Mouse (Mus musculus) limb, embryonic 13.5 days (tissue): ENCODE measurements around the gene Ilkap. TPM values are rescaled to one million over a fixed set of nuclear protein-coding genes. Genes with fewer than 3 reads are reported as not detected.
A peak's percentile ranks its signal among the peaks of the same experiment; 100 is the strongest.

Source experiments
- ATAC-seq: fragments of 200-750 bp; cut with Nextera tagmentation; 2 replicates; pipeline ENCODE4 v1.8.0; 2017; ENCODE audit warnings: low read depth, moderate number of reproducible peaks, moderate TSS enrichment; ENCODE audit not compliant: low FRiP score
- H3K27ac ChIP-seq: fragments of 300-500 bp; sonication (generic); 2 replicates; pipeline ENCODE4 v1.5.1; 2015; ENCODE audit warnings: inconsistent platforms, mild to moderate bottlenecking, moderate library complexity
- H3K27me3 ChIP-seq: fragments of 300-500 bp; sonication (generic); 2 replicates; pipeline ENCODE4 v1.6.1; 2015; ENCODE audit warnings: mild to moderate bottlenecking, inconsistent platforms
- H3K36me3 ChIP-seq: fragments of 300-500 bp; sonication (generic); 2 replicates; pipeline ENCODE4 v1.6.1; 2015; ENCODE audit warnings: inconsistent platforms, mild to moderate bottlenecking, moderate library complexity
- H3K4me1 ChIP-seq: fragments of 300-500 bp; sonication (generic); 2 replicates; pipeline ENCODE4 v1.6.1; 2015; ENCODE audit warnings: inconsistent platforms
- H3K4me2 ChIP-seq: fragments of 300-500 bp; sonication (generic); replicated peaks from 2 replicates; pipeline ENCODE4 v1.6.1; 2015; ENCODE audit warnings: inconsistent platforms, mild to moderate bottlenecking, moderate library complexity
- H3K4me3 ChIP-seq: fragments of 300-500 bp; sonication (generic); 2 replicates; pipeline ENCODE4 v1.5.1; 2015; ENCODE audit warnings: moderate library complexity, mild to moderate bottlenecking, inconsistent platforms
- H3K9ac ChIP-seq: fragments of 300-500 bp; sonication (generic); 2 replicates; pipeline ENCODE4 v1.6.1; 2015; ENCODE audit warnings: mild to moderate bottlenecking, inconsistent platforms
- H3K9me3 ChIP-seq: fragments of 300-500 bp; sonication (generic); 2 replicates; pipeline ENCODE4 v1.6.1; 2016; ENCODE audit warnings: inconsistent platforms
- WGBS: fragments of 180-500 bp; shearing (Covaris S2); methylation state at CpG from one replicate; pipeline ENCODE4 v1.1.7; 2015; 5-methylcytosine and 5-hydroxymethylcytosine counted together
- polyA plus RNA-seq: library from polyadenylated mRNA; unstranded; fragments of >200 nt; fragmentation: Nextera tagmentation; extraction: Ambion mirVana; gene quantifications from 2 replicates; pipeline ENCODE4 v1.2.1, GENCODE M21; 2015

Gene Ilkap
- polyA plus RNA-seq, 1 experiment from 2014 or later, result 163 TPM

- H3K9ac ChIP-seq, result no peak overlapping the region
- no peaks in the 10 kb centered on the region for H3K36me3 ChIP-seq
- H3K4me1 ChIP-seq, result peaks cover 15% of the 10 kb centered on the region
- H3K4me3 ChIP-seq, result no peak overlapping the region
- H3K9me3 ChIP-seq, result no peaks in the 10 kb centered on the region
- H3K4me2 ChIP-seq, result no peak overlapping the region
- 31% methylated on average over 3 of the region's 3 CpGs for WGBS
- H3K27me3 ChIP-seq, result peaks cover 61% of the 10 kb centered on the region
- no peak overlapping the region for H3K27ac ChIP-seq
- no peak for ATAC-seq
Observed at GRCm38 (mm10) chr1:91346892-91347291, 51.7 kb downstream of the Ilkap start.

- Histone ChIP-seq H3K4me3 (peak overlapping the region; percentile 32), H3K4me1 (peaks cover 12% of the 10 kb centered on the region), H3K36me3 (no peaks in the 10 kb centered on the region), H3K9me3 (no peaks in the 10 kb centered on the region), H3K4me2 (peak overlapping the region; percentile 63), H3K27me3 (peaks cover 74% of the 10 kb centered on the region), H3K27ac (no peak overlapping the region), H3K9ac (peak overlapping the region; percentile 27; the same call in 1 of the 2 replicates)
- no peak for ATAC-seq
- 4% methylated on average over 68 of the region's 68 CpGs for WGBS
Observed at GRCm38 (mm10) chr1:91344921-91345685, 53.5 kb downstream of the Ilkap start.

GRCm38 (mm10) chr1:91344001-91344400, 54.6 kb downstream of the Ilkap start:
- no peaks in the 10 kb centered on the region for H3K36me3 ChIP-seq
- ATAC-seq, result no peak
- H3K4me1 ChIP-seq, result peaks cover 12% of the 10 kb centered on the region
- no peak overlapping the region for H3K4me2 ChIP-seq
- peaks cover 79% of the 10 kb centered on the region for H3K27me3 ChIP-seq
- 87% methylated on average over 3 of the region's 3 CpGs for whole genome bisulfite sequencing
- no peak overlapping the region for H3K9ac ChIP-seq
- H3K27ac ChIP-seq, result no peak overlapping the region
- H3K9me3 ChIP-seq, result no peaks in the 10 kb centered on the region
- no peak overlapping the region for H3K4me3 ChIP-seq

- no peak overlapping the region for H3K4me3 ChIP-seq
- 83% methylated on average over 7 of the region's 7 CpGs for WGBS
- no peak overlapping the region for H3K27ac ChIP-seq
- H3K4me2 ChIP-seq, result no peak overlapping the region
- no peak overlapping the region for H3K9ac ChIP-seq
- H3K4me1 ChIP-seq, result no peaks in the 10 kb centered on the region
- no peaks in the 10 kb centered on the region for H3K9me3 ChIP-seq
- H3K36me3 ChIP-seq, result no peaks in the 10 kb centered on the region
- peaks cover 24% of the 10 kb centered on the region for H3K27me3 ChIP-seq
- no peak for ATAC-seq
Observed at GRCm38 (mm10) chr1:91337355-91337754, 61.3 kb downstream of the Ilkap start.

GRCm38 (mm10) chr1:91333582-91333981, 65.0 kb downstream of the Ilkap start:
- H3K27ac ChIP-seq, result no peak overlapping the region
- H3K4me3 ChIP-seq, result no peak overlapping the region
- no peaks in the 10 kb centered on the region for H3K27me3 ChIP-seq
- no peaks in the 10 kb centered on the region for H3K9me3 ChIP-seq
- H3K36me3 ChIP-seq, result no peaks in the 10 kb centered on the region
- no peak overlapping the region for H3K4me2 ChIP-seq
- peaks cover 4% of the 10 kb centered on the region; the same call in 1 of the 2 replicates for H3K4me1 ChIP-seq
- ATAC-seq, result no peak
- no peak overlapping the region for H3K9ac ChIP-seq

GRCm38 (mm10) chr1:91332102-91332501, 66.5 kb downstream of the Ilkap start:
- Histone ChIP-seq H3K36me3 (no peaks in the 10 kb centered on the region), H3K9me3 (no peaks in the 10 kb centered on the region), H3K27ac (no peak overlapping the region), H3K9ac (no peak overlapping the region), H3K27me3 (no peaks in the 10 kb centered on the region), H3K4me2 (no peak overlapping the region), H3K4me1 (peaks cover 7% of the 10 kb centered on the region; the same call in 1 of the 2 replicates), H3K4me3 (no peak overlapping the region)
- ATAC-seq, result no peak
- WGBS, result 49% methylated on average over 4 of the region's 4 CpGs

GRCm38 (mm10) chr1:91325488-91326042, 73.0 kb downstream of the Ilkap start:
- H3K36me3 ChIP-seq, result no peaks in the 10 kb centered on the region
- H3K27me3 ChIP-seq, result no peaks in the 10 kb centered on the region
- no peak overlapping the region for H3K27ac ChIP-seq
- 69% methylated on average over 4 of the region's 4 CpGs for WGBS
- H3K4me2 ChIP-seq, result no peak overlapping the region
- no peak overlapping the region for H3K4me3 ChIP-seq
- no peaks in the 10 kb centered on the region for H3K9me3 ChIP-seq
- ATAC-seq, result no peak
- H3K4me1 ChIP-seq, result peaks cover 7% of the 10 kb centered on the region; the same call in 1 of the 2 replicates
- H3K9ac ChIP-seq, result no peak overlapping the region

GRCm38 (mm10) chr1:91324646-91325045, 74.0 kb downstream of the Ilkap start:
- Histone ChIP-seq H3K36me3 (no peaks in the 10 kb centered on the region), H3K4me1 (peaks cover 7% of the 10 kb centered on the region; the same call in 1 of the 2 replicates), H3K9ac (no peak overlapping the region), H3K9me3 (no peaks in the 10 kb centered on the region), H3K4me3 (no peak overlapping the region), H3K4me2 (no peak overlapping the region), H3K27me3 (no peaks in the 10 kb centered on the region), H3K27ac (no peak overlapping the region)
- 56% methylated on average over 2 of the region's 2 CpGs for WGBS
- ATAC-seq, result no peak

Other genes with a start within 250 kb of the Ilkap start
- gene Ramp1, start 219.0 kb downstream of the Ilkap start, polyA plus RNA-seq, result 2.7 and 3.1 TPM in 2 replicates
- 62.7 and 68.1 TPM in 2 replicates for gene Ube2f, start 148.5 kb downstream of the Ilkap start, polyA plus RNA-seq
- gene Scly, start 100.5 kb downstream of the Ilkap start, polyA plus RNA-seq, result 11.9 and 14.0 TPM in 2 replicates
- gene Espnl, start 76.7 kb downstream of the Ilkap start, polyA plus RNA-seq, result 0.04 and 0.05 TPM in 2 replicates
- gene Klhl30, start 47.8 kb downstream of the Ilkap start, polyA plus RNA-seq, result 1.6 and 1.8 TPM in 2 replicates
- gene Erfe, start 32.4 kb downstream of the Ilkap start, polyA plus RNA-seq, result 2.0 and 2.1 TPM in 2 replicates
- 114 and 117 TPM in 2 replicates for gene Hes6, start 15.2 kb upstream of the Ilkap start, polyA plus RNA-seq
- gene Per2, start 60.5 kb upstream of the Ilkap start, polyA plus RNA-seq, result 3.3 TPM in 2 replicates
- 9.6 and 10.0 TPM in 2 replicates for gene Traf3ip1, start 95.8 kb upstream of the Ilkap start, polyA plus RNA-seq
- 5.5 and 6.3 TPM in 2 replicates for gene Asb1, start 141.7 kb upstream of the Ilkap start, polyA plus RNA-seq